Mouse (Mus musculus): ENCODE data around the gene Ndufa8.

Gene Ndufa8

GRCm38 (mm10) chr2:36040872-36041271 is 8.3 kb downstream of the Ndufa8 start:
- DNase-seq: no peak

- DNase-seq: no peak
Observed at GRCm38 (mm10) chr2:36039297-36039985, 9.8 kb downstream of the Ndufa8 start.

GRCm38 (mm10) chr2:36035413-36036081 is 13.7 kb downstream of the Ndufa8 start:
- DNase-seq: peak; percentile 32

GRCm38 (mm10) chr2:36034898-36035297 is 14.3 kb downstream of the Ndufa8 start:
- no peak for DNase-seq

GRCm38 (mm10) chr2:36033966-36034365 is 15.2 kb downstream of the Ndufa8 start:
- DNase-seq: no peak

DNA sequence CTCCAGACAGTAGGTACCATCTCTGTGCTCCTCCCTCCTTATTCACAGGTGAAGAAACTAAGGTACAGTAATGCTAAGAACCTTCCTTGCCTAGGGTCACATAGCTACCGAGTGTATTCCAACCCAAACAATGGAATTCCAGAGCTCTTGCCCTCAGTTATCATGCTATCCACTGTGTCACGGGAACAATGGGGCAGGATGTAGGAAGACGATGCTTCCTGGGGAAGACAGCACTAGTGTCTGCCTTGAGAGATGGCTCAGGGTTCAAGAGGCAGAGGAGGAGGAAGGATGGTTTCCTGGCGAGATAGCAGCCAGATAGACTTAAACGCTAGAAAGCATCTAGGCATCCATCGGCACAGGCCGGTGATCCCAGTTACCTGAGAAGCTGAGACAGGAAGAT is 16.3 kb downstream of the Ndufa8 start:
- peak; percentile 18 for DNase-seq

GRCm38 (mm10) chr2:36023291-36023690 is 25.9 kb downstream of the Ndufa8 start:
- DNase-seq: peak; percentile 88

GRCm38 (mm10) chr2:36021385-36022159 is 27.6 kb downstream of the Ndufa8 start:
- DNase-seq: peak; percentile 90

DNA sequence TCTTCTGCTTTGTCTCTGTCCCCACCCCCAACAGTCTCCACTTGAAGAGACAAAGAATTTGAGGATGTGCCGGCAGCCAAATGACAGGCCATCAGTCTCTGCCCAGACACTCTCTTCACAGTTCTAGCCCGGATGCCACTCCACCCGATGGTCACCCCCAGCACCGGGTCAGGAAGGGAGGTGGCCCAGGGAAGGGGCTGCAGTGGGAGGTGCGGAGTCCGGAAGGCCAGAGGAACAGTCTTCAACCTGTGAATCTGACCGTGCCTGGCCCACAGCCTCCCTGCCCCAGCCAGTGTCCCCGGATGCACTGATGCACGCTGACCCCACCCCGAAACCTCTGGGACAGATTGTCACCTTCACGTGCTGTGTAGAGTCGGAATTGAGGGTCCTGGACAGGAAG is 36.2 kb downstream of the Ndufa8 start:
- peak; percentile 74 for DNase-seq

DNA sequence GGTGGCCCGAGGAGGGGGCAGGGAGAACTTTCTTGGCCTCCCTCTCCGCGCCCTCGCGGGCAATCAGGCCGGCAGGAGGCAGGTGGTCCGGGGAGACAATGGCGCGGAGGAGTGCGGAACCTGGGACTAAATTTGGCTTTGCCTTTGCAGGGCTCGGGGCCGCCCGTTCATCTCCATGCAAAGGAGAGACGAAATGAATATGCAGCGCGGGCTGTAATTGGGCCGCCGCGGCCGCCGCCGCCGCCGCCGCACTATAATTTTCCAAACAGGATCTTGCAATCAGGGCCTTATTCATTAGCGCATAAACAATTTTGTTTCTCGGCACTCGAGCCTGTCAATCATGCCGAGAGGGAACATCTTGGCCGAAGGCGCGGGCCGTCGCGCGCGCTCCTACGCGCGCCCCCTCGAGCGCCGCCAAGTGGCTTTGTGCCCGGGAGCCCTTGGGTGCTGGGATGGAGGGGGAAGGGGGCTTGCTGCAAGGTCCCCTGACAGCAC is 37.8 kb downstream of the Ndufa8 start:
- peak; percentile 43 for DNase-seq

DNA sequence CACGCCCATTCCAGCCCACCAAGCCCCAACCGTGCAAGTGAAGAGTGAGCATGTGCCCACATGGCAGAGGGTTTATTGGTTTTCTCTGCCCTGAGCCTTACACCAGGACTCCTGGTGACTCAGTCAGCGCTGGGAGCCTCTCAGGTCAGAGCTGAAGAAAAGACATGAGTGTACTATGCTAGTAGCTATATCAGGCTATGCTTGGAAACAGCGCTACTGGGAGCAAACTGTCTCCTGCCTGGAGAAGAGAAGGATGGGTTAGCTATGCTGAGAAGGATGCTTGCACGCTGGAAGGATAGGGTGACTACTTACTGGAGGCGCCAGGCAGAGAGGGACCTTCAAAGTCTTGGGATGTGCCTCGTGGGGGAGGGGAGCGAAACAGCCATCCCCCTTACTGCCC is 38.6 kb downstream of the Ndufa8 start:
- DNase-seq: no peak

DNA sequence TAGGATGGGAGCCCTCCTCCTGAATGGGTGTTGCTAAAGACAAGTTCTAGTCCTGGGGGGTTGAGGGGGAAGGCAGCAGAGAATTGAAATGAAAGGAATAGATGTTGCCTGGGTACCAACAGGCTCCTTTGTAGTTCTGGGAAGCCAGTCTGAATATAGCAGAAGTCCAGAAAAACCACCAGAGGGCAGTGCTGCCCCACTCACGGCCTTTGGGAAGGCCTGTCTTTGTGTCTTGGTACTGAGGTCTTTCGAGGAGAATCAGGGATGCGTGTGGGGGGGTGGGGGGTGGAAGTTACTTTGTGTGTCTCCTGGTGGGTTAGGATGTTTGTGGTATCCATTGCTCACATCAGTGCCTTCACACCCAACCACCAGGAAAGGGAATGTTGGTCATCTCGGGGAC is 39.8 kb downstream of the Ndufa8 start:
- peak; percentile 85 for DNase-seq

GRCm38 (mm10) chr2:36008071-36008470 is 41.1 kb downstream of the Ndufa8 start:
- peak; percentile 77 for DNase-seq

DNA sequence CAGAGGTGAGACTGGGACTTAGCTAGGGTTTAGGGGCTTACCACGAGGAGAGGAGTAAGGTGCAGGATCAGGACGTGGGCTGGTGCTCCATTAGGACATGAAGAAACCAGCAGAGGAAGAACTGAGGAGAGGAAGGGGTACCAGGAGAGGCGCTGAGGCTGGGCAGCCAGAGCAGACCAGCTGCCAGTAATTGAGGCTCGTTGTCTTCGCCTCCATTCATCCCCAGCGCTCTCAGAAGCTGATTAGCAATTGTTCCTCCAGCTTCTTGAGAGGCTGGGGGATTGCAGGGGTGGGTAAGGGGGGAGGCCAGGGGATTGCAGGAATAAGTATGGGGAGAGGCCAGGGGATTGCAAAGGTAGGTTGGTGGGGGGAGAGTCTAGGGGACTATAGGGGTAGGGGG is 47.0 kb downstream of the Ndufa8 start:
- no peak for DNase-seq

- DNase-seq: no peak
Observed at GRCm38 (mm10) chr2:36000390-36000789, 48.8 kb downstream of the Ndufa8 start.

GRCm38 (mm10) chr2:35999212-35999611 is 50.0 kb downstream of the Ndufa8 start:
- DNase-seq: no peak

DNA sequence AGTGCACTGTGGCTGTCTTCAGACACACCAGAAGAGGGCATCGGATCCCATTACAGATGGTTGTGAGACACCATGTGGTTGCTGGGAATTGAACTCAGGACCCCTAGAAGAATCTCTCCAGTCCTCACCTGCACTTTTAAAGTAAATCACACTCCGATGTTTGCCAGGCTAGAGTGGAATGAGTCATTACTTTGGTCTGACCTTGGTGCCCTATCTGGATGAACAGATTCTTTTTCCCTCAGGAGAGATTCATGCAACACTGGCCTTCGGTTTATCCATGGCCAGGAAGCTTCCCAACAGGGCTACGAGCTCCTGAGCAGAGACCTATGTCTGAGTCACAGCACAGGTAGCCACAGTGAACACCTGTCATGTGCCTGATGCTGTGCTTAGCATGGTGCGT is 50.8 kb downstream of the Ndufa8 start:
- no peak for DNase-seq

- DNase-seq: no peak
Observed at GRCm38 (mm10) chr2:35996753-35997152, 52.5 kb downstream of the Ndufa8 start.

- no peak for DNase-seq
Observed at GRCm38 (mm10) chr2:35994303-35994702, 54.9 kb downstream of the Ndufa8 start.

- no peak for DNase-seq
Observed at GRCm38 (mm10) chr2:35993481-35993880, 55.7 kb downstream of the Ndufa8 start.

- no peak for DNase-seq
Observed at GRCm38 (mm10) chr2:35992259-35992658, 56.9 kb downstream of the Ndufa8 start.

All from lung, postnatal 10 days (tissue).